Mouse (Mus musculus) E14TG2a.4 (cell line): ENCODE data around the gene Prdx1.
"Not testable (repeated sequence)": the region's sequence is repeated elsewhere in the genome, so short reads cannot be mapped to it uniquely, and the experiment has no call there.

ENCODE experiments used
- H3K27me3 ChIP-seq: 2 replicates; pipeline ENCODE4 v1.6.1; 2014; ENCODE audit warnings: low read length, control low read depth; ENCODE audit not compliant: insufficient read depth
- H3K36me3 ChIP-seq: 2 replicates; pipeline ENCODE4 v1.6.1; 2014; ENCODE audit warnings: low read length, control low read depth; ENCODE audit not compliant: insufficient read depth
- H3K4me1 ChIP-seq: replicated peaks from 2 replicates; pipeline ENCODE4 v1.6.1; 2014; ENCODE audit warnings: low read depth, low read length, control low read depth
- H3K4me3 ChIP-seq: replicated peaks from 2 replicates; pipeline ENCODE4 v1.5.1; 2014; ENCODE audit warnings: mild to moderate bottlenecking, low read length
- H3K9me3 ChIP-seq: 2 replicates; pipeline ENCODE4 v1.6.1; 2014; ENCODE audit warnings: low read length, control low read depth
- CTCF ChIP-seq: conservative IDR thresholded peaks from 2 replicates; pipeline ENCODE4 v1.5.1; 2014; ENCODE audit warnings: low read length
- NANOG ChIP-seq: IDR thresholded peaks from 2 replicates; pipeline ENCODE4 v1.6.1; 2014; ENCODE audit warnings: borderline replicate concordance, low read length, mixed read lengths
- POU5F1 ChIP-seq: IDR thresholded peaks from 2 replicates; pipeline ENCODE4 v1.6.1; 2014; ENCODE audit warnings: low read length, borderline replicate concordance

Gene Prdx1

GRCm38 (mm10) chr4:116669291-116669690 is 16.1 kb upstream of the Prdx1 start:
- no peaks in the 10 kb centered on the region for H3K9me3 ChIP-seq
- no peak overlapping the region for H3K4me3 ChIP-seq
- H3K27me3 ChIP-seq = peaks cover 6% of the 10 kb centered on the region; the same call in 1 of the 2 replicates
- TF ChIP-seq NANOG (no peak), CTCF (peak; percentile 78)
- no peaks in the 10 kb centered on the region for H3K4me1 ChIP-seq
- H3K36me3 ChIP-seq = no peaks in the 10 kb centered on the region

DNA sequence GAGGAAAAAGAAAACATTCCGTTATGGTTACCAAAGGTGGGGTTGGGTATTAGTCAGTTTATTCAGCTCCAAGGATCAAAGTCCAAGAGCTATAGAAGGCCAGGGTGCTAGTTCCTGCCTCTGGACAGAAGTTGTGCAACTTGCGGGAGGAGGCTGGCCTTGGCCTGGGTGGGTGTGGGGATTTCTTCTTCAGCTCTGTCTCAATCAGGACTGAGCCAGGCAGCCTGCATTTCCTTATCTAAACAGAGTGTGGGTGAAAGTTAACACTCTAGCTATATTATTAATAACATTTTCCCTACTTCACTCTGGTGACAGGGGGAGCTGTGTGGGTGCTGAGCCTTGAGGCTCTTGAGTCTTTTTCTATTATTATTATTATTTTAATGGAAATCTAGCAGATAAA is 12.6 kb upstream of the Prdx1 start:
- H3K4me3 ChIP-seq = no peak overlapping the region
- no peaks in the 10 kb centered on the region for H3K4me1 ChIP-seq
- no peaks in the 10 kb centered on the region for H3K9me3 ChIP-seq
- no peak for TF ChIP-seq POU5F1
- TF ChIP-seq NANOG = no peak
- no peak for TF ChIP-seq CTCF
- H3K27me3 ChIP-seq = peaks cover 6% of the 10 kb centered on the region; the same call in 1 of the 2 replicates
- no peaks in the 10 kb centered on the region for H3K36me3 ChIP-seq

DNA sequence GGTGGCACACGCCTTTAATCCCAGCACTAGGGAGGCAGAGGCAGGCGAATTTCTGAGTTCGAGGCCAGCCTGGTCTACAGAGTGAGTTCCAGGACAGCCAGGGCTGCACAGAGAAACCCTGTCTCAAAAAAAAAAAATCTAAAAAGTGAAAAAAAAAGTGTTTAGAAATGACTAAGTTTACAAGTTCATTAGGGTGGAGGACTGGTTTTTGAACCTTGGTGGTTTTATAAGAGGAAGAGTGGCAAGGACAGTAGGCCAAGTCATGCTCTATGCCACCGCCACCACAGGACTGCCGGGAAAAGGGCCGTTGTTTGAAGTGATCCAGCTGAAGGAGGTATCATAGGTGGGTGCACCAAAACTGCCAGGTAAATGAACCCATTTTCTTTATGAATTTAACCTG is 10.6 kb upstream of the Prdx1 start:
- not testable (repeated sequence) for H3K36me3 ChIP-seq, H3K9me3 ChIP-seq, H3K4me3 ChIP-seq, H3K27me3 ChIP-seq, H3K4me1 ChIP-seq

GRCm38 (mm10) chr4:116676027-116676426 is 9.3 kb upstream of the Prdx1 start:
- Histone ChIP-seq H3K4me3 (no peak overlapping the region), H3K9me3 (no peaks in the 10 kb centered on the region), H3K27me3 (no peaks in the 10 kb centered on the region; the same call in 1 of the 2 replicates), H3K36me3 (no peaks in the 10 kb centered on the region), H3K4me1 (no peaks in the 10 kb centered on the region)
- TF ChIP-seq NANOG (no peak), CTCF (no peak), POU5F1 (no peak)

DNA sequence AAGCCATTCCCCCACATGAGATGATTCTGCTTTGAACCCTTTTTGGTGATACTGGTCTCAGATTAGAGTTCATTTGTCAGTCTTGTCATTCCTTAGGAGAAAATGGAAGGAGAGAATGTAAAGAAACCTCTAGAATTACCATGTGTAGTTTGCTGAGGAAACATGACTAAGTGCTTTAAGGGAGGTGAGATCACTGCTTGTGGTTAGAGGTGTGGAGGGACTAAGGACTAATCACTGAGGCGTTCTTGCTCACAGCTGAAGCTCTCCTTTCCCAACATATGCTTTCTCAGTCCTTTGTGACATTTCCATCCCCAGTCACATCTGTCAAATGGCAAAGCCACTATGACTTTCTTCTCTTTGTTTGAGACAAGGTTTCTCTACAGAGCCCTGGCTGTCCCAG is 7.5 kb upstream of the Prdx1 start:
- Histone ChIP-seq H3K4me3 (no peak overlapping the region), H3K9me3 (no peaks in the 10 kb centered on the region), H3K4me1 (peaks cover 6% of the 10 kb centered on the region), H3K36me3 (no peaks in the 10 kb centered on the region), H3K27me3 (no peaks in the 10 kb centered on the region)
- TF ChIP-seq POU5F1 (no peak), CTCF (no peak), NANOG (no peak)

DNA sequence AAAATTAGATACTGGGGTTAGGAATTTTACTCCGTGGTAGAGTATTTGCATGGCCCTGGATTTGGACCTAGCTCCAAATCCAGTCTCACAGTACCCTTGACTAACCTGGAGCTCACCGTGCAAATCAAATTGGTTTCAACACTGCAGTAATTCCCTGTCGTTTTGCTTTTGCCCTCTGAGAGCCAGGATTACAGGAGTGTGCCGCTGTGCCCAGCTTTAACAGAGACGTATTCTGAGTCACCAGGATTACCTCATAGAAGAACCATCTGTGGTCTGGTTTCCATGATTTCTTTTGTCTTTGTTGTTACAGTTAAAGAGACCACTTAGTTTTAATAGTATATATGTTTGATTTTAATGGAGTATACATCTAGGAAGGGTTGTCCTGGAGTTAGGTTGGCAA is 6.2 kb upstream of the Prdx1 start:
- H3K36me3 ChIP-seq = no peaks in the 10 kb centered on the region
- peaks cover 19% of the 10 kb centered on the region for H3K4me1 ChIP-seq
- no peak overlapping the region for H3K4me3 ChIP-seq
- TF ChIP-seq CTCF (no peak), POU5F1 (no peak), NANOG (no peak)
- H3K9me3 ChIP-seq = no peaks in the 10 kb centered on the region
- no peaks in the 10 kb centered on the region for H3K27me3 ChIP-seq

DNA sequence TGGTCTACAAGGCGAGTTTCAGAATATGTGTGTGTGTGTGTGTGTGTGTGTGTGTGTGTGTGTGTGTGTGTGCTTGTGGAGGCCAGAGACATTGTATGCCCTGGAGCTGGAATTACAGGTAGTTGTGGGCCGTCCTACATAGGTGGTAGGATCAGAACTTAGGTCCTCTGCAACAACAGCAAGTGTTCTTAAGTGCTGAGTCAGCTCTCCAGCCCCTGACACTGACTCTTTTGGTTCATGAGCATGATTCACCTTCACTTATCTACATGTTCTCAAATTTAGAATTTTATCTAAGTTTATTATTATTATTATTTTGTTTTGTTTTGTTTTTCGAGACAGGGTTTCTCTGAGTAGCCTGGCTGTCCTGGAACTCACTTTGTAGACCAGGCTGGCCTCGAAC is 4.8 kb upstream of the Prdx1 start:
- not testable (repeated sequence) for H3K9me3 ChIP-seq, H3K27me3 ChIP-seq, H3K4me3 ChIP-seq, H3K36me3 ChIP-seq
- peaks cover 30% of the 10 kb centered on the region for H3K4me1 ChIP-seq

GRCm38 (mm10) chr4:116683957-116684356 is 1.4 kb upstream of the Prdx1 start:
- Histone ChIP-seq H3K27me3 (no peaks in the 10 kb centered on the region), H3K4me1 (peaks cover 52% of the 10 kb centered on the region), H3K9me3 (no peaks in the 10 kb centered on the region), H3K36me3 (peaks cover 27% of the 10 kb centered on the region), H3K4me3 (no peak overlapping the region)
- TF ChIP-seq CTCF (no peak), POU5F1 (no peak), NANOG (no peak)

GRCm38 (mm10) chr4:116684665-116685064 is 679 bp upstream of the Prdx1 start:
- no peaks in the 10 kb centered on the region for H3K27me3 ChIP-seq
- TF ChIP-seq POU5F1 = no peak
- TF ChIP-seq CTCF = no peak
- TF ChIP-seq NANOG = no peak
- H3K9me3 ChIP-seq = no peaks in the 10 kb centered on the region
- peaks cover 59% of the 10 kb centered on the region for H3K4me1 ChIP-seq
- H3K36me3 ChIP-seq = peaks cover 34% of the 10 kb centered on the region
- peak overlapping the region; percentile 94 for H3K4me3 ChIP-seq
